Mouse (Mus musculus) small intestine, adult 2 months (tissue): ENCODE measurements around the gene Magt1. TPM values are rescaled to one million over a fixed set of nuclear protein-coding genes. Genes with fewer than 3 reads are reported as not detected.
"Not testable (repeated sequence)": the region's sequence is repeated elsewhere in the genome, so short reads cannot be mapped to it uniquely, and the experiment has no call there.

Experiments used
- H3K27ac ChIP-seq: fragments of 200-500 bp; 2 replicates; pipeline ENCODE4 v1.5.1; 2012; ENCODE audit warnings: low read depth, low read length, control low read depth, inconsistent platforms; ENCODE audit not compliant: insufficient read depth
- H3K27me3 ChIP-seq: fragments of 200-500 bp; 2 replicates; pipeline ENCODE4 v1.6.1; 2012; ENCODE audit warnings: mild to moderate bottlenecking, moderate library complexity, low read length, inconsistent platforms; ENCODE audit not compliant: control insufficient read depth, insufficient read depth
- H3K36me3 ChIP-seq: fragments of 200-500 bp; 2 replicates; pipeline ENCODE4 v1.6.1; 2012; ENCODE audit warnings: mild to moderate bottlenecking, low read length, control low read depth, inconsistent platforms; ENCODE audit not compliant: control insufficient read depth, insufficient read depth
- H3K4me1 ChIP-seq: fragments of 200-500 bp; 2 replicates; pipeline ENCODE4 v1.6.1; 2012; ENCODE audit warnings: low read length, inconsistent platforms, mixed read lengths; ENCODE audit not compliant: control insufficient read depth, insufficient read depth, insufficient read length
- H3K4me3 ChIP-seq: fragments of 200-500 bp; 2 replicates; pipeline ENCODE4 v1.5.1; 2012; ENCODE audit warnings: low read depth, mild to moderate bottlenecking, control low read depth, inconsistent platforms, low read length, moderate library complexity
- CTCF ChIP-seq: fragments of 200-500 bp; IDR thresholded peaks from 2 replicates; pipeline ENCODE4 v1.5.1; 2012; ENCODE audit warnings: low read depth, mild to moderate bottlenecking, control low read depth, inconsistent platforms, low read length, moderate library complexity, mixed read lengths; ENCODE audit not compliant: insufficient replicate concordance, insufficient read length; ENCODE audit errors: extremely low read depth
- POLR2A ChIP-seq: fragments of 200-500 bp; IDR thresholded peaks from 2 replicates; pipeline ENCODE4 v1.6.1; 2012; ENCODE audit warnings: low read depth, mild to moderate bottlenecking, control low read depth, inconsistent platforms, low read length, moderate library complexity
- WGBS: fragments of 180-500 bp; shearing (Covaris S2); methylation state at CpG from one replicate; pipeline ENCODE4 v1.1.7; 2018; 5-methylcytosine and 5-hydroxymethylcytosine counted together
- polyA plus RNA-seq: library from polyadenylated mRNA; depleted of rRNA; stranded (reverse); fragments of >200 nt; gene quantifications from 2 replicates; pipeline ENCODE4 v1.2.3, GENCODE M21; 2012; rRNA removed

The Magt1 gene
- polyA plus RNA-seq, 1 experiment = 2.5 TPM

- no peaks in the 10 kb centered on the region for H3K27me3 ChIP-seq
- no peak for TF ChIP-seq CTCF
- no peak for TF ChIP-seq POLR2A
- peak overlapping the region; percentile 90 for H3K27ac ChIP-seq
- no peaks in the 10 kb centered on the region for H3K4me1 ChIP-seq
- no peaks in the 10 kb centered on the region for H3K36me3 ChIP-seq
- 15% methylated on average over 56 of the region's 69 CpGs for WGBS
- peak overlapping the region; percentile 90 for H3K4me3 ChIP-seq
Observed at GRCm38 (mm10) chrX:105927941-105928860, 83.5 kb downstream of the Magt1 start.

GRCm38 (mm10) chrX:105926121-105926735 is 85.5 kb downstream of the Magt1 start:
- Histone ChIP-seq H3K4me1 (no peaks in the 10 kb centered on the region), H3K4me3 (peak overlapping the region; percentile 19; the same call in 1 of the 2 replicates), H3K36me3 (no peaks in the 10 kb centered on the region), H3K27ac (no peak overlapping the region), H3K27me3 (no peaks in the 10 kb centered on the region)
- WGBS = 36% methylated on average over 12 of the region's 12 CpGs
- TF ChIP-seq CTCF (no peak), POLR2A (no peak)

GRCm38 (mm10) chrX:105924326-105925070 is 87.2 kb downstream of the Magt1 start:
- no peak overlapping the region for H3K4me3 ChIP-seq
- TF ChIP-seq POLR2A (no peak), CTCF (no peak)
- 79% methylated on average over 5 of the region's 5 CpGs for WGBS

GRCm38 (mm10) chrX:105923896-105924295 is 87.8 kb downstream of the Magt1 start:
- no peak for TF ChIP-seq POLR2A
- Histone ChIP-seq H3K4me1 (no peaks in the 10 kb centered on the region), H3K27ac (no peak overlapping the region), H3K27me3 (no peaks in the 10 kb centered on the region), H3K36me3 (no peaks in the 10 kb centered on the region), H3K4me3 (no peak overlapping the region)
- 71% methylated on average over 1 of the region's 1 CpGs for WGBS

More at GRCm38 (mm10) chrX:105924326-105925070, 87.2 kb downstream of the Magt1 start:
- Histone ChIP-seq H3K27ac (no peak overlapping the region), H3K27me3 (no peaks in the 10 kb centered on the region), H3K4me1 (no peaks in the 10 kb centered on the region), H3K36me3 (no peaks in the 10 kb centered on the region)

GRCm38 (mm10) chrX:105922986-105923385 is 88.7 kb downstream of the Magt1 start:
- not testable (repeated sequence) for H3K4me3 ChIP-seq, H3K4me1 ChIP-seq, H3K27me3 ChIP-seq, H3K36me3 ChIP-seq, H3K27ac ChIP-seq
- 86% methylated on average over 7 of the region's 7 CpGs for WGBS

- TF ChIP-seq POLR2A (no peak), CTCF (no peak)
- Histone ChIP-seq H3K27me3 (no peaks in the 10 kb centered on the region), H3K36me3 (no peaks in the 10 kb centered on the region), H3K27ac (no peak overlapping the region), H3K4me3 (no peak overlapping the region), H3K4me1 (no peaks in the 10 kb centered on the region)
- whole genome bisulfite sequencing = 55% methylated on average over 2 of the region's 2 CpGs
Observed at GRCm38 (mm10) chrX:105921421-105921820, 90.3 kb downstream of the Magt1 start.

Other genes starting within 250 kb of the Magt1 start
- gene Fgf16, start 247.6 kb downstream of the Magt1 start, polyA plus RNA-seq = 0.42 TPM in 1 of 2 replicates, not detected in the other
- 4.7 and 13.9 TPM in 2 replicates for gene Atrx, start 82.5 kb downstream of the Magt1 start, polyA plus RNA-seq
- 299 and 339 TPM in 2 replicates for gene Cox7b, start 3.8 kb upstream of the Magt1 start, polyA plus RNA-seq
- gene Atp7a, start 15.4 kb upstream of the Magt1 start, polyA plus RNA-seq = 0.67 and 1.0 TPM in 2 replicates
- 0.11 and 0.30 TPM in 2 replicates for gene Tlr13, start 131.3 kb upstream of the Magt1 start, polyA plus RNA-seq
- 50.7 and 67.9 TPM in 2 replicates for gene Pgk1, start 175.2 kb upstream of the Magt1 start, polyA plus RNA-seq
- gene Taf9b, start 209.3 kb upstream of the Magt1 start, polyA plus RNA-seq = 0.23 and 0.62 TPM in 2 replicates
- not detected in 2 replicates for gene Fnd3c2, start 243.5 kb upstream of the Magt1 start, polyA plus RNA-seq